Mouse (Mus musculus) cerebellum, adult 2 months (tissue): ENCODE results near the gene Supt6.

Experiments used
- CTCF ChIP-seq: fragments of 200-500 bp; IDR thresholded peaks from 2 replicates; pipeline ENCODE4 v1.5.1; 2011; ENCODE audit warnings: low read depth, mild to moderate bottlenecking, control low read depth, low read length, moderate library complexity, borderline replicate concordance; ENCODE audit not compliant: insufficient read depth
- POLR2A ChIP-seq: fragments of 200-500 bp; IDR thresholded peaks from 2 replicates; pipeline ENCODE4 v1.6.1; 2011; ENCODE audit warnings: low read length, control low read depth, borderline replicate concordance; ENCODE audit not compliant: insufficient read depth

DNA sequence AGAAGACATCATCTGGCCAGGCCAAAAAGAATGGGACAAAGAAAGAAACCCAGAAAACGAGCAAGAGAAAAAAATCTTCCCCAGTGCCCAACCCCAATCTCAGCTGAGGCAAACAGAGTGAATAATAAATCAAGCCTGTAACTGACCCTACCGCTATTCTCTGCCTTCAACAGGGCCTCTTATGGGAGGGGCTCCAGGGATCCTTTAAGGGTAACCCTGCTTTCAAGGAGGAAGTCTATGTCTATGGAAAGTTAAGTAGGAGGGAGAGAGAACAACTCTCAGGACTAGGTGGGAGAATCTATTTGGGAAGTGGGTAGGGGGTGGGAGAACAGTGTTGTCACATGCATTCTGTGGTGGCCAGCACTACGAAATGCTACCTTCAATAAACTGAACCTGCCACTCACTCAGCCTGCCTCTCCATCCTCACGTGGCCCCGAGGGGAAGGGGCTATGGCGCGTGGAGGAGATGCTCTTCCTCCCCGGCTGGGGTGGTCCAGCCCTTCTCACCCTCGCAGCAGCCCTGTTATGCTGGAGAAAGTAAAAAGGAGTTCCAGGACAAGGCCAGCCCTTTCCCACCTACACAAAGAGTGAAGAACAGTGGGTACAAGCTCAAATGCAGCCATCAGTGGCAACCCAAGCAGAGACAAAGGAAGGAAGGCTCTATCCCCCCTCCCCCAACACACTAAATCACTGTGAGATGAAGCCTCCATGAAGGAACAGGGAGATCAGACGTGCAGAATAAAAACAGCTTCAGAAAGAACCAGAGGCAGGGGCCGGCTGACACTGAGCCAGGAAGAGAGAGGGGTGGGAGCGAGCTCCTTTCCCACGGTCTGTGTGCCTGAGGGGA, 40.2 kb downstream of the Supt6 start:
- TF ChIP-seq CTCF = no peak
- TF ChIP-seq POLR2A = no peak
